Mouse (Mus musculus) ES-Bruce4 (cell line): ENCODE data around the gene Alyref2.

Source experiments
- CTCF ChIP-seq: IDR thresholded peaks from one replicate; pipeline ENCODE4 v1.8.1; 2011; ENCODE audit warnings: low read depth, low read length
- POLR2A ChIP-seq: IDR thresholded peaks from one replicate; pipeline ENCODE4 v1.8.1; 2011; ENCODE audit warnings: low read length; ENCODE audit not compliant: insufficient read depth

GRCm38 (mm10) chr1:171504586-171504985, 1.3 kb downstream of the Alyref2 start:
- TF ChIP-seq CTCF: no peak
- TF ChIP-seq POLR2A: no peak
